Mouse (Mus musculus) spleen, postnatal 0 days (tissue): ENCODE data around the gene Pnldc1. TPM values are rescaled to one million over a fixed set of nuclear protein-coding genes. Genes with fewer than 3 reads are reported as not detected.

Experiments
- polyA plus RNA-seq: library from polyadenylated mRNA; unstranded; fragments of >200 nt; fragmentation: Nextera tagmentation; extraction: Ambion mirVana; gene quantifications from 2 replicates; pipeline ENCODE4 v1.2.1, GENCODE M21; 2015

Gene Pnldc1
- polyA plus RNA-seq = 1.1 and 1.3 TPM in 2 replicates

DNA sequence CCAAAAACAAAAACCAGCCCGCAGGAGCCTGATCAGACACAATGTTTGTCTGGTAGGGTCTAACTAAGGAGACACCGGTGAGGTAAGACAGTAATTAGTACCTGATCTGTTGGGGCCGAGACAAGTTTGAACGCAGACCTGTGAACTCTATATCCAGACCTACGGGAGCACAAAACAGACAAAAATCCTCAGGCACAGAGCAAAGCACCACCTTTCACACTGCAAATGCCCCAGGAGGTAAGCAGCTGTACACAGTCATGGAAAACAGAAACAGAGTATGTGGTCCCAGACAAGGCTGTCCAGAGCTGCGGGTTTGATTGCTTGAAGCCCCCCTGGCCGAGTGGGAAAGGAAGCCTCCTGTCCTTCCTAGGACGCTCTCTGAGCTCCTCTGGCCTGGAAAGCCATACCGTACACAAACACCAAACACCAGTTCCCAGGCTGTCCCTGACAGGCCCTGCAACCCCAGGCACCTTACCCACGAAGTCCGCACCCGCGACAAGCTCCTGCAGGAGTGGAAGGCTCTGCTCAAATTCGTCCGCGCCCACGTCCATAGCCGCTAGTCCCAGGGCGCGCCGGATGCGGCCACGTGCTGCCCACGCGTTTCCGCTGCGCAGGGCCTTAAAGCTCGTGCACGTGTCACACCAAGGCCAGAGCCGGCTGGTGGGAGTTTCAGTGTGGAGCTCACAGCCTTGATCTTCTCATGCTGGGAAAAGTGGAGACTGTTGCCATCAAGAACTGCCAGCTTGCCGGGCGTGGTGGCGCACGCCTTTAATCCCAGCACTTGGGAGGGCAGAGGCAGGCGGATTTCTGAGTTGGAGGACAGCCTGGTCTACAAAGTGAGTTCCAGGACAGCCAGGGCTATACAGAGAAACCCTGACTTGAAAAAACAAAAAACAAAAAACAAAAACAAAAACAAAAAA lies at the start of gene Pnldc1:
Gene Pnldc1, minus strand, starts transcription at position 870 of the 920 bp plus-strand sequence.

DNA sequence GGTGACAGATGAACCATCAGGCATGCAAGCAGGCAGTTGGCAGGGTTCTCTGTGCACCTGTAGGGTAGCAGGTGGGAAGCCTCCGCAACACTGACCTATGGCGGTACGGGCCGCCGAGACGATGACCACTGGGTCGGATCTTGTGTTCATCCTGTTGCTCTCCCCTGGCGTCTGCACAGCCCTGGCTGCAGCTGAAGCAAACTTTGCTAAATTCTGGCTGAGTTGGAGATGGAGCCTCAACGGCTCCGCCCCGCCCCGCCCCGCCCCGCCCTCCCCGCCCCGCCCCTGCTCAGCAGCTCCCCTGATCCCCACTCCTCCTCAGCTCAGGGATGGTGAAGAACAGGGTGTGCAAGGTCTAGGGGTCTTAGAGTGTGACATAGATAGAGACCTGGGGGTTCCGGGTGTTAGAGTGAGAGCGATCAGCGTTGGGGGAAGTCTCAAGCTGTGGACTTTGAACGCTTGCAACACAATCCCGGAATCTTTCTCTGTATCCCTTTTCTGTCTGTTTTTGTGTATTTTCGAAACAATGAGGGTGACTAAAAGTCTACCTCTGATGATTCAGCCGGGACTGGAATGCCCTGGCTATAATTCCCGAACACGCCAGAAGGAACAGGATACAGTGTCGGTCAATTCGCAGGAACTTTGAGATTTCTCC lies 30.2 kb upstream of the Pnldc1 start, which contains the start of gene Acat3:
Gene Acat3, minus strand, starts transcription at position 450 of the 655 bp plus-strand sequence.

DNA sequence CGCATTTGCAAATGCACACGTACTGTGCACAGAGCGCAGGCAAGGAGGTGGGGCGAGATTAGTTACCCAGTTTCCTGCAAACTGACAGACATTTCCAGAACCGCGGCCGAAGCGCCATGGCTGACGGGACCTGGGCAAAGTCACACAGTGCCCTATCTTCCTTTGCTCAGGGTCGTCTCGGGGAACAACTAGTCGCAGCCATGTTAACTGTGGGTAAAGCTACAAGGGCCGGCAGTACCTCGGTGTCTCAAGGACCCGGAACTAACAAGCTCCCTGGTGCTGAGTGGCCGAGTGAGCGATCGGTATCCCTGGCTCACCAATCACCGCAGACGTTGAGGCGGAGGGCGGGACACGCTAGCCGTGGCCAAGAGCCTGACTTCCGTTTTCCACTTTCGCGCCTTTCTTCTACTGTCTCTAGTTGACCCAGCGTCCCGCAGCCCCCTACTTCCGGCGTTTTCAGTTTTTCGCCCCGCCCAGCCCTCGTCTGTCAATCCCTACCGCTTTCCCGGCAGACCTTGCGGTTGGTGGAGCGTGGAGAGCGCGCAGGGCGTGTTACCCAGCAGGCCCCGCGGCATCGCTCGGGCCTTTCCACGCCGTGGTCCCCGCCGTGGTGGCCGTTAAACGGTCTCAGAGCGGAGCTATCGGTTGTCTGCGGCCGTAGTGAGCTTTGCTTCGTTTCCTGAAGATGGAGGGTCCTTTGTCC lies 6.0 kb upstream of the Pnldc1 start, which contains the start of gene Mrpl18:
Gene Mrpl18, minus strand, starts transcription at position 465 of the 703 bp plus-strand sequence.

DNA sequence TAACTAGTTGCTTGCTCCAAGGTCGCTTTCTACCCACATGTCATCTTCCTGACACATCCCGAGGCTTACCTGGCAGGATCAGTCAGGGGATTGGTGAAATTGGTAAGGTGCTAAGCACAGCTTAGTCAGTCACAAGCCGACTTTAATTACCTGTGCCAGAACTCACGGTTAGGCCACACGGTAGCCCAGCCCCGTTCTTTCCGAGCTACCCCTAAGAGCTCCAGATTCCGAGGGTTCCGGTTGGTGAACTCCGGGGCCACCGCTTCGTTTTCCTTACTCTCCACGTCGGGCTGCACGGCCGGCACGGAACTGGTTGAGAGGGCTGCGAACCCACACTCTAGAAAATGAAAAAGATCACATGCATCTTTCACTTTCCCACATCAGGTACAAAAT lies 5.5 kb upstream of the Pnldc1 start, which contains the start of gene Tcp1:
Gene Tcp1, plus strand, starts transcription at position 214 of the 393 bp plus-strand sequence.

DNA sequence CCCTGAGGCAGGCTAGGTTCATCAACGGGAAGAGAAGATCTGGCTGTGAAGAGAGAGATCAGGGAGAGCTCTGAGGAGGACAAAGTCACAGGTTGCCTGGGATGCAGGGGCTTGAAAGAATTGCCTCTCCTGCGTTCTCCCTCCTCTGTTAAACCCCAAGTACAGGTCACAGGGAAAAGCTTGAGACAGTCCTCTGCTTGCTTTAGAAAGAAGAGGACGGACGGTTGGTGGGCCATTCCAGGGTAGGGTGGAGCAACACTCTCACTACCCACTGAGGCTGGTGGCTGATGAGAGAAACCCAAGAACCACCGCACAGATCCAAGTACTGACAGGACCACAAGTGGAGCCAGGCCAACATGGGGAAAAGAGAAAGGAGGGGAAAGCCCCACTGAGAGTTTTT lies 34.3 kb downstream of the Pnldc1 start, which contains the start of gene Mrgprh:
Gene Mrgprh, plus strand, starts transcription at position 301 of the 400 bp plus-strand sequence.

DNA sequence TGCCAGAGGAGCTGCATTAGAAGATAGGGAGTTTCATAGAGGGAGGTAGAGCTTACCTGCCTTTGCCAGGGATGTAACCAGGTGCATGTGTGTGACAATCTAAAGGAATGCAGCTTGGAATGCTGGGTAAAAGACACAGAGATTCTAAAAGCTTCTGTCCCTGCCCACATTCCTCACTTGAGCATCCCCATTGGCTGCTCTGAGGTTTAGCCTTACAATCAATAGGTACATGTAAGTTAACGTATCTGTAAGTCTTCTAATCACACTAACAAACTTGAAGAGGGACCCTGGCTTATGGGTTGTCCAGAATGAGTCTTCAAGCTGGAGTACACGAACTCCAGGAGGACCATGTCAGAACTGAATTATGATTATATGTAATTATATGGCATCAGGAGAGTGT lies 42.0 kb downstream of the Pnldc1 start, which contains the start of gene Mas1:
Gene Mas1, minus strand, starts transcription at position 101 of the 400 bp plus-strand sequence.

Other genes starting within 250 kb of the Pnldc1 start
- not detected in 2 replicates for gene Slc22a1, start 234.4 kb downstream of the Pnldc1 start, polyA plus RNA-seq
- 5.8 and 7.4 TPM in 2 replicates for gene Igf2r, start 140.6 kb downstream of the Pnldc1 start, polyA plus RNA-seq
- 0.13 and 0.29 TPM in 2 replicates for gene Mas1, start 42.1 kb downstream of the Pnldc1 start, polyA plus RNA-seq
- gene Mrgprh, start 34.2 kb downstream of the Pnldc1 start, polyA plus RNA-seq = not detected in 2 replicates
- 242 and 248 TPM in 2 replicates for gene Tcp1, start 5.5 kb upstream of the Pnldc1 start, polyA plus RNA-seq
- gene Mrpl18, start 6.1 kb upstream of the Pnldc1 start, polyA plus RNA-seq = 142 and 164 TPM in 2 replicates
- gene Acat3, start 30.4 kb upstream of the Pnldc1 start, polyA plus RNA-seq = 0.28 and 0.42 TPM in 2 replicates
- gene Acat2, start 50.5 kb upstream of the Pnldc1 start, polyA plus RNA-seq = 24.0 and 24.7 TPM in 2 replicates
- 95.6 and 104 TPM in 2 replicates for gene Wtap, start 83.9 kb upstream of the Pnldc1 start, polyA plus RNA-seq
- 105 and 115 TPM in 2 replicates for gene Sod2, start 96.6 kb upstream of the Pnldc1 start, polyA plus RNA-seq
- gene Gpr31b, start 142.1 kb upstream of the Pnldc1 start, polyA plus RNA-seq = not detected in 2 replicates
- not detected in 2 replicates for gene Tcp10b, start 150.9 kb upstream of the Pnldc1 start, polyA plus RNA-seq
- not detected in 2 replicates for gene Unc93a, start 221.6 kb upstream of the Pnldc1 start, polyA plus RNA-seq